Mouse (Mus musculus): ENCODE data around the gene Amhr2. TPM values are rescaled to one million over a fixed set of nuclear protein-coding genes. Genes with fewer than 3 reads are reported as not detected.

Gene Amhr2
- total RNA-seq (2015) = 0.07 TPM in 1 of 2 replicates, not detected in the other
- not detected in 2 replicates for total RNA-seq (2017)

DNA sequence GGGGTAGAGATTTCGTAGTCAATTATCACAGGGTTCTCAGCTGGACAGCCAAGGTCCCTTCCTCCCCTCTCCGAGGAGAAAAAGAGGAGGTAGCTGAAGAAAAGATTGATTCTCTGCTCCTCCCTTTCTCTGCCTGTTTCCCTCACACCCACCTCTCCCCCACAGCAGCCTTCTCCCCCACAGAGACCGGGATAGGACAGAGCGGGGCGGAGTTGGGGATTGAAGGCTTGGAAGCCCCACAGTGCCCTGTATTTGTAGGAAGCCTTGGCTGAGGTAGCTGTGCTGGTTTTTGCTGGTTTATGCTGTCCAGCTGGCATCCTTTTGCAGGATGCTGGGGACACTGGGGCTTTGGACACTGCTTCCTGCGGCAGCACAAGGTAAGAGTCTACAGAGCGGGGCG is at the start of gene Amhr2:
Gene Amhr2, plus strand, starts transcription at position 222 of the 400 bp plus-strand sequence.
- no peak for ATAC-seq (replicated peaks; ENCODE audit: poor library complexity)

DNA sequence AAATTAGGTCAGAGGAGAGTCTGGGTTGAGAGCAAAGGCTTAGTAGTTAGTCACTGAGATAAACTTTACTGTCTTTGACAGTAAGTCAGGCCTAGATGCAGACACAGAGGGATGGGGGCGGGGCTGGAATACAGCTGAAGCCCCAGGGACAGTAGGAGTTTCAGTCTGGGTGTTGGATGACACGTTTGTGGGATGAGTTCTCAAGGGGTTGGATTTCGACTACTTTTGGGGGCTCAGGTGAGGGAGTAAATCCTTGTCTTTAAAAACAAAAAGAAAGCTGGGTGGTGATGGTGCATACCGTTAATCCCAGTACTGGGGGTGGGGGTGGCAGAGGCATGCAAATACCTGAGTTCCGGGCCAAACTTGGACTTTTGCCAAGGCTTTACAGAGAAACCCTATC is 46.5 kb upstream of the Amhr2 start:
- ATAC-seq (replicated peaks; ENCODE audit: poor library complexity) = no peak

DNA sequence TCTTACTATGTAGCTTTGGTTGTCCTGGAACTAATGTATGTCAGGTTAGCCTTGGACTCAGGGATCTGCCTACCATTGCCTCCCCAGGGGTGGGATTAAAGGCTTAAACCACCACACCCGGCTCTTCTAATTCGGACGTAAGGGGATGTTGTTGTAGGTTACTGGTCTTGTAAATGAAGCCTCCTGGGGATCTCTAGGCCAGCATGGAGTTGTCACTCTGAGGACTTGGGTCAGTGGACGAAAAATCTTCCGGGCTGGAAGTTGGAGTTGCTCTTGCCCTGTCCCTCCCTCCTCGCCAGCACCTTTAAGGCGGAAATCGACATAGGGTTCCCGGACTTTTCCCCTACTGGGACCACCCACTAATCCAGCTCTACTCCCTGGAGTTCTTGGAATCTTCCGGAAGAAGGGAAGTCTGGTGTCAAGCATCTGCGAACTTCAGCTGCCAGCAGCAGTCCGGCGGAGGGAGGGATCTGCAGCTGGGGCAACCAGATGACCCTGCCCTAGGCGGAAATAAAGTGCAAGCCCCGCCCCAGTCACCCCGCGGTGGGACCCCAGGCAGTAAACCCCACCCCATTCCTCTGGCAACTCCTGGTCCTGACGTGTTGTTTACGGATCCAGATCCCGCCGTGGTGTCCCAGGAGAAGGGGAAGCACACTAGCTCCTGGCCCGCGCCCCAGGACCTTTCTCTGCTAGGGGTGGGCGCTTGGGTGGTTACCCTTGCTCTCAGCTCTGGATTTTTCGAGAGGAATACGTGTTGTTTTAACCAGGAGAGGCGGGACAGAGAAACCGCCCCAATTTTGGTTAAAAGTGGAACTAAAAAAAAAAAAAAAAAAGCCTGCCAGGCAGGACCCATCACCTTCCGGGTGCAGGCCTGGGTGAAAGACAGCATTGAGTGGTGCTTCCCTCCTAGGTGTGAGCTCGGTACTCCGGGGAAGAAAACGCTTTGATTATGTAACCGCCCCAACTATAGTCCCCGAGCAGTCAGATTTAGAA is 45.6 kb upstream of the Amhr2 start:
- ATAC-seq (replicated peaks; ENCODE audit: poor library complexity) = peak; percentile 84

DNA sequence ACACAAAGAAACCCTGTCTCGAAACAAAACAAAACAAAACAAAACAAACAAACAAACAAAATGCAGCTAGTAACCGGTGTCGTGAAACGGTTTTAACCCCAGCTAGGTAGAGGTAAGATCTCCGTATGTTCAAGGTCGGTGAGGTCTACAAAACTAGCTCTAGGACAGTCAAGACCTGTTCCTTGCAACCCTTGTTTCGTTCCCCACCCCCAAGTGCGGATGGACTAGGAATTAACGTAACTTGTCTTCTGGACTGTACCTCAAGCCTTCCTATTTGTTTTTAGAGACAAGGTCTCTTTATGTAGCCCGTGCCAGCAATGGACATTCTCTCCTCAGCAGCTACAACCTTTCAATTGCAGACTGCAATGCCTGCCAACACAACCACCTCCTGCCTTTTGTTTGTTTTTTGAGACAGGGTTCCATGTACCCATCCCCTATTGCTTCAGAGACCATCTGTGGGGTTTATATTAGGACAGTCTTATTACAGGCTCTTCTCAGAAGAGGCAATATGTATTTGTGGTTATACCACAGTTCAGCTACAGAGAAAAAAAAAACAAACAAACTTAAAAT is 44.6 kb upstream of the Amhr2 start:
- no peak for ATAC-seq (replicated peaks; ENCODE audit: poor library complexity)

DNA sequence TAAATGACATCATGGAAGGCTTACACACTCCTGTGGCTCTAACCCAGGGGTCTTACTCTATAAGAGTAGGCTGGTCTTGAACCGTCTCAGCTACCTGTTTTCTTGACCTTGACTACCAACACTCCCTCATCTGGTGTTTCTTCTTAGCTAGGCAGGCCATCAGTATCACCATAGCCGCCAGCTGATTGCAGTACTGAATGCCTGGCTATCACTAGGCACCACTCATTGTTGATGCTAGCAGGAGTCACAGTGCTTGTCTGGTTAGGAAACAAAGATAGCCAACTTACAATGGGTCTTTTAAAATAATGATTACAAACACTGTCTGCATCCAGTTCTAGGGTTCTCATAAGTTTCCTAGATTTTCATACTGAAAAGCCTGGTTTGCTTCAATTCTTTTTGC is 43.9 kb upstream of the Amhr2 start:
- ATAC-seq (replicated peaks; ENCODE audit: poor library complexity) = no peak; the same call in 1 of the 2 replicates

DNA sequence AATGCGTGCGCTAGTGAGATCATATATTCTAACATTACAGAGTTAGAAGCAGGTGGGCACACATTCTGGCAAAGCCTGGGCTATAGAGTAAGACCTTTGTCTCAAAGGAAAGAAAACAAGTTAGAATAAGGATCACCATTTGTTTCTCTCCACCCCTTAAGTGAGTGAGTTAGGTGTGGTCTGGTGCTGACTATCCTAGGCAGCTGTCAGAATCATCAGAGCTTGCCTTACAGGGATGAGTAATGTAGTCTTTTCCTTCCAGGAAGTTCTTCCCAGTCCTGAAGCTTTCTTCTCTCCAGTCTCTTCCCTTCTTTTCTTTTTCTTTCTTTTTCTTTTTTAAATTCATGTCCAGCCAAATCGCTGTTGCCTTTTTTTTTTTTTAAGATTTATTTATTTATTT is 43.0 kb upstream of the Amhr2 start:
- no peak for ATAC-seq (replicated peaks; ENCODE audit: poor library complexity)

DNA sequence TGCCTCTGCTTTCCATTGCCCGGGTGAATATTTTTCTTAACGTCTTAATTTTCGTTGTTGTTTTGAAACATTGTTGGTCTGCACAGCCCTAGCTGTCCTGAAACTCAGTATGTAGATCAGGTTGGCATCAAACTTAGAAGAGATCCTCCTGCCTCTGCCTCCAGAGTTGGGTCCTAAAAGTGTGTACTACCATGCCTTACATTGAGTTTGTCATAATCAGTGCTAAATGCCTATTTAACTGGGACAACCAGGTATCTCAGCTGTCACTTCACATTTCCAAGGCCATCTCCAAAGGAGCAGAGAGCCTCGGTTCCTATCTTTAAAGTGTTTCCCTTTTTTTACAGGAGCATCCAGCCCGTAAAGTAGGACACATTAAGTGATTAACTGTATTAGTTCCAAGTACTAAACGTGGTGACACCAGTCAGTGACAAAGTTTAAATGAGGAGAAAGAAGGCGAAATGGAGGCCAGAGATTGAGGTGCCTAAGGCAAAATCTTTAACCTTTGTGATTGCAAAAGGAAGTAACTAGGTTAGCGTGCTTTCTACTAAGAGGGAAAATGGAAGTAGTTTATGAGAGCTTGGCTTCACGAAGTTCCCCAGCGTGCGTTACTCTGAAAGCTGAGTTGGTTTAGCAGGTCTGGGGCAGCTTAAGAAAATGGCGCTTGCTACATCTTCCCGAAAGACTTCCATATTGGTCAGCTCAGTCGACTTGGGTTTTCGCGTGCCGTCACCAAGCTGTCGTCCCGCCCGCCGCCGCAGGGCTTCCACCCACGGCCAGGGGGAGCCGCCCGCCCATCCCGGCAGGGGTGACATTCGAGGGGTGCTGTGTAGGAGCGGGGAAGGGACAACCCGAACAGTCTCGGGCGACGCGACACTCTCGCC is 40.3 kb upstream of the Amhr2 start:
- peak; percentile 48; the same call in 1 of the 2 replicates for ATAC-seq (replicated peaks; ENCODE audit: poor library complexity)

DNA sequence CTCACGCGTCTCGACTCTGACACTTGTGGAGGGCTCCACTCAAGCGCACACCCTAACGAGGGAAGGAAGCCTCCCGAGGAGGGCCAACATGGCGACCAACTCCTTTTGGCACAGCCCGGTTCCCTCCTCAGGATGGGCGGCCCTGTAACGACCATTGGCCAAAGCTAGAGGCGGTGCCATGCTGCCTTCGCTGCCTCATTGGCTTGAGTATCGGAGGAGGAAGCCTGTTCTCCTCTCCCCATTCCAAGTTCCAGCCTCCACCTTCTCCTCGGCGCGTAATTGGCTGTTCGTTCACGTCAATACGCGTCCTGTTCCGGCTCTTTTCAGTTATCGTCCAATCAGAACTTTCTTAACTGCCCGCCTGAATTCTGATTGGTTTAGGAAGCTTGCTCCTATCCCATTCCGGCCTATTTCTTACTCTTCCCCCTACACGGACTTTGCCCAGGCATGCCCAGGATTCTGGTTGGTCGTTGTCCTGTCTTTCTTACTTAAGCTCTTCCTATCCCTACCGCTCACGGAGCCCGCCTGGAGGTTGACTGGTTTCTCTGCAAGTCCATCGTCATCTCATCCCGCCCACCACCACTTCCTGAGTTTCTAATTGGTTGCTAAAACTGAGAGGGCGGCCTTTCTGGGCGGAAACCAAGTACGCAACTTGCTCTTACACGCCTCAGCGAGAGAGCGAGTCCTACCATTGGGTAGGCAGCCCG is 39.5 kb upstream of the Amhr2 start, which contains the start of gene Sp1:
Gene Sp1, plus strand, starts transcription at position 655 of the 707 bp plus-strand sequence.
- ATAC-seq (replicated peaks; ENCODE audit: poor library complexity) = peak; percentile 72

DNA sequence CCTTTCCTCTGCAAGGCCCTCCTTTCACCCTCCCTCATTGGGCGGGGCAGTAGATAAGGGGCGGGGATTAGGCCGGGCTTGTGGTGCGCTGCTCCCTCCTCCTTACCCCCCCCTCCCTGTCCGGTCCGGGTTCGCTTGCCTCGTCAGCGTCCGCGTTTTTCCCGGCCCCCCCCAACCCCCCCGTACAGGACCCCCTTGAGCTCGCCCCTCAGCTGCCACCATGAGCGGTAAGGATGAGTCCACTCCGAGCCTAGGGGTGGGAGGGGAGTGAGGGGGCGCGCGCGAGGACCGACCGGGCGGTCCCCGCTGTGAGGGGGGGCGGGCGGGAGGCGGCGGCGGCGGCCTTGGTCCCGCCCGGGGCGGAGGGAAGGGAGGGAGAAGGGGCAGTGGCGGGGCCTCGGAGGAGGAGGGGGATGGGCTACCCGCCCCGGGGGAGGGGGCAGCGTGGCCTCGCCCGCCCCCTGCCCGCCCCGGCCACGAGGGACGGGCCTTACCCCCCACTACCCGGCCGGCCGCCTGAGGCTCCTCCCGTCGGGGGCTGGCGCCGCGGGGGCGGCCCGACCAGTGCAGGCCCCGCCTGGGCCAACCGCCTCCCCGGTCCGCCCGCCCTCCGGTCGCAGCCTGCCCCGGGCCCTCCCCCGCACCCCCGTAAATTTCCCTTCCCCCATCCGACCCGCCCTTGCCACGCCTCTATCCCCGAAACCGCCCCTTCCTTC is 38.8 kb upstream of the Amhr2 start:
- peak; percentile 19 for ATAC-seq (replicated peaks; ENCODE audit: poor library complexity)

DNA sequence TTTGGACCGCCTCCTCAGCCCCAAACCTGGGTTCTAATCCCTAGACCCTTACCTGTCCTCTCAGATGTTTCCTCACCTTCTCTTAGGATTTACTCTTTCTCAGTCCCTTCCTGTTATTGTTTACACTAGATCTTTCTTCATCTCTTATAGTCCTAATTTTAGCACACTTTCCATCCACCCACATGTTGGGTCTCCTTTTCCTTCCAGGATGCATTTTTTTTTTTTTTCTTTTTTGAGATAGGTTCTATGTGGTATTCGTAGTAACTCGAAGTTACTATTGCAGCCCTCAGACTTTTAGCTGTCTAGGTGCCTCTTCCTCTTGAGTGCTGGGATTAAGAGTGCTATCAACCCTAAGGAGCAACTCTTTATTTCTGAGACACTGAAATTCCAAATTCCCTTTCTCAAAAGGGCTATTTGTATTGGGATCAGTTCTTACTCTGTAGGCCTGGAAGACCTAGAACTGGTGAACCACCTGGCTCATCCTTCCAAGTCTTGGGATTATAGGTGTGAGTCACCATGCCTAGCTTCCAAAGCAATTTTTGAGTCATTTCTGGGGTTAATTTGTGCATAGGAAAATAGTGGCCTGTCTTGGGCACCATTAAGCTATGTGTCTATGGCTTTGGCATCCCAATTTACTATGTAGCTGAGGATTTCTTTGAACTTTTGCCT is 38.1 kb upstream of the Amhr2 start:
- ATAC-seq (replicated peaks; ENCODE audit: poor library complexity) = no peak

DNA sequence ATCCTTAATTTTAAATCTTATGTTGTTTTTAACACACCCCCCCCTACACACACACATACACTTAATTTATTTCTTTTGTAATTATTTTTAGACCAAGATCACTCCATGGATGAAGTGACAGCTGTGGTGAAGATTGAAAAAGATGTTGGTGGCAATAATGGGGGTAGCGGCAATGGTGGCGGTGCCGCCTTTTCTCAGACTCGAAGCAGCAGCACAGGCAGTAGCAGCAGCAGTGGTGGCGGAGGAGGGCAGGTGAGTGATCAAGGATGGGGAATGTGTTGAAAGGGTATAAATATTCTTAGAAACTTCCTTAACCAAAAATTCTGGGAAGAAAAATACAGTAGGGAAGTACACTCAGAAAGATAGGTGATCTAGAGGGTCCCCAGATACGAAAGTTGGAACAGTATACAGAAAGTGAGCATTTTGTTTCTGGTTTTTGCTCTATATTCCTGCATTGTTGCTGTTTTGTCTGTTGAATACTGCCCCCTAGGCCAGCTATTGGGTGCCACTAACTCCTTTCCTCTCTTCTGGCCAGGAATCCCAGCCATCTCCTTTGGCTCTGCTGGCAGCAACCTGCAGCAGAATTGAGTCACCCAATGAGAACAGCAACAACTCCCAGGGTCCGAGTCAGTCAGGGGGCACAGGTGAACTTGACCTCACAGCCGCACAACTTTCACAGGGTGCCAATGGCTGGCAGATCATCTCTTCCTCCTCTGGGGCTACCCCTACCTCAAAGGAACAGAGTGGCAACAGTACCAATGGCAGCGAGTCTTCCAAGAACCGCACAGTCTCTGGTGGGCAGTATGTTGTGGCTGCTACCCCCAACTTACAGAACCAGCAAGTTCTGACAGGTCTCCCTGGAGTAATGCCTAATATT is 37.2 kb upstream of the Amhr2 start:
- ATAC-seq (replicated peaks; ENCODE audit: poor library complexity) = no peak

DNA sequence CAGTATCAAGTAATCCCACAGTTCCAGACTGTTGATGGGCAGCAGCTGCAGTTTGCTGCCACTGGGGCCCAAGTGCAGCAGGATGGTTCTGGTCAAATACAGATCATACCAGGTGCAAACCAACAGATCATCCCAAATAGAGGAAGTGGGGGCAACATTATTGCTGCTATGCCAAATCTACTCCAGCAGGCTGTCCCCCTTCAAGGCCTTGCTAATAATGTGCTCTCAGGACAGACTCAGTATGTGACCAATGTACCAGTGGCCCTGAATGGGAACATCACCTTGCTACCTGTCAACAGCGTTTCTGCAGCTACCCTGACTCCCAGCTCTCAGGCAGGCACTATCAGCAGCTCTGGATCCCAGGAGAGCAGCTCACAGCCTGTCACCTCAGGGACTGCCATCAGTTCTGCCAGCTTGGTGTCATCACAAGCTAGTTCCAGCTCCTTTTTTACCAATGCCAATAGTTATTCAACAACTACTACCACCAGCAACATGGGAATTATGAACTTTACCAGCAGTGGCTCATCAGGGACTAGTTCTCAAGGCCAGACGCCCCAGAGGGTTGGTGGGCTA is 36.5 kb upstream of the Amhr2 start:
- ATAC-seq (replicated peaks; ENCODE audit: poor library complexity) = no peak

DNA sequence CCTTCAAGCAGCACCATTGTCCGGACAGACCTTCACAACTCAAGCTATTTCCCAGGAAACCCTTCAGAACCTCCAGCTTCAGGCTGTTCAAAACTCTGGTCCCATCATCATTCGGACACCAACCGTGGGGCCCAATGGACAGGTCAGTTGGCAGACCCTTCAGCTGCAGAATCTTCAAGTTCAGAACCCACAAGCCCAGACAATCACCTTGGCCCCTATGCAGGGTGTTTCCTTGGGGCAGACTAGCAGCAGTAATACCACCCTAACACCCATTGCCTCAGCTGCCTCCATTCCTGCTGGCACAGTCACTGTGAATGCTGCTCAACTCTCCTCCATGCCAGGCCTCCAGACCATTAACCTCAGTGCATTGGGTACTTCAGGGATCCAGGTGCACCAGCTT is 35.9 kb upstream of the Amhr2 start:
- no peak for ATAC-seq (replicated peaks; ENCODE audit: poor library complexity)

DNA sequence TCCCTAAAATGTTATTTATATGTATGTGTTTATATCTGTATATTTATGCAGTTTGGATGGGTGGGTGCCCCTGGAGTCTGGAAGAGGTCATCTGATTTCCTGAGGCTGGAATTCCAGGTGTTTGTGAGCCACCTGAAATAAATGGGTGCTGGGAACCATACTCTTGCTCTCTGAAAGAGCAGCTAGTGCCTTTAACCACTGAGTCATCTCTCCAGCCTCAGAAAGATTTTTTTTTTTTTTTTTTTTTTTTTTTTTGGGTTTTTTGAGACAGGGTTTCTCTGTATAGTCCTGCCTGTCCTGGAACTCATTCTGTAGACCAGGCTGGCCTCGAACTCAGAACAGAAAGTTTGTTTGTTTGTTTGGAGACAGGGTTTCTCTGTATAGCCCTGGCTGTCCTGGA is 34.1 kb upstream of the Amhr2 start:
- ATAC-seq (replicated peaks; ENCODE audit: poor library complexity) = no peak

DNA sequence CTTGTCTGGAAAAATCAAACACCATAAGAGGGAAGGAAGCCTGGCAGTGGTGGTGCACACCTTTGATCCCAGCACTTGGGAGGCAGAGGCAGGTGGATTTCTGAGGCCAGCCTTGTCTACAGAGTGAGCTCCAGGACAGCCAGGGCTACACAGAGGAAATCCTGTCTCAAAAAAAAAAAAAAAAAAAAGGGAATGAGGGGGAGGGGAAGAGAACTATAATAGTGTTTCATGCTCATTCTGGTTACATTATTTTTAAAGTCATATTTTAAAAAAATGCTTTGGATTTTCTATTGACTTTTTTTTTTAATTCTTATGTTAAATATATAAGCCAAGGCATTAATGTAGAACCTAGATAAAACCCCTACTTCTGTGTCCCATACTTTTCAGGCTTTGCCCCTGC is 31.5 kb upstream of the Amhr2 start:
- ATAC-seq (replicated peaks; ENCODE audit: poor library complexity) = no peak

DNA sequence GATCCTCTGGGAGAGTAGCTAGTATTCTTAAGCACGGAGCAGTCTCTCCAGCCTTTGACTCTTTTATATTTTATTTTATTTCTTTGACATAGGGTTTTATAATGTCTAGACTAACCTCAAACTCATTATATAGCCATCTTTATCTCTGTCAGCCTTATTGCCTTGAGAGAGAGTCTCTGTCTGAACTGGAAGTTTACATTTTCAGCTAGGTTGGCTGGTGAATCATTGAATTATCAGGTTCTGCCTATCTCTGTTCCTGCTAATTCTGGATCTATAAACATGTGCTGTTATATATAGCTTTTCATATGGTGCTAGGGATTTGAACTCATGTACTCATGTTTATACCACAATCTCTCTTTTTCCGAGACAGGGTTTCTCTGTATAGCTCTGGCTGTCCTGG is 27.6 kb upstream of the Amhr2 start:
- no peak for ATAC-seq (replicated peaks; ENCODE audit: poor library complexity)

DNA sequence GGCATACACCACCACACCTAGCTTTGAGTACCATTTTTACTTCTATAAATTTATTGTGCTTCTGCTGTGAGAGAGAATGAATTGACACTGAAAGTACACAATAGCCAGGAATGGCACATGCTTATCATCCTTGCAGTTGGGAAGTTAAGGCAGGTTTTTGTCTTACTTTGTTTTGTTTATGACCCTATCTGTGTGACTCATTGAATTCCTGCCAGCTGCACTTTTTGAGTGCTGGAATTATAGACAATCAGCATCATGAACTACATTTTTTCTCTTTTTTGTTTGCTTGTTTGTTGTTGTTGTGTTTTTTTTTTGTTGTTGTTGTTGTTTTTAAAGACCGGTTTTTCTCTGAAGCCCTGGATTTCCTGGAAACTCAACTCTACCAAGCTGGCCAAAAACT is 24.2 kb upstream of the Amhr2 start:
- ATAC-seq (replicated peaks; ENCODE audit: poor library complexity) = no peak

DNA sequence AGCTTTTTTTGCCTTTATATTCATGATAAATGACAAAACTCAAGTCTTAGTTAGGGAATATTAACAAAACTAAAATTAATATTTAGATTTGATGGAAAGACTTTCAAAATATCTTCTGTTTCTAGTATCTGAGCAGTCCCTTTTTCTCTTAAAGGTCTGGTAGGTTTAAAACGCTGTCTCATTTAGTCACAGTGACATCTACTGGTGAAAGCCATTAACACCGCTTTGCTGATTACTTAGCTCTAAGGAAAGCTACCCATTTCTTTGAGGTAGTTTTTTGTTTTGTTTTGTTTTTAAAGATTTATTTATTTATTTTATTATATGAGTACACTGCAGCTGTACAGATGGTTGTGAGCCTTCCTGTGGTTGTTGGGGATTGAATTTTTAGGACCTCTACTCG is 23.7 kb upstream of the Amhr2 start:
- ATAC-seq (replicated peaks; ENCODE audit: poor library complexity) = peak; percentile 88

Measured in megakaryocyte progenitor cell, adult 5-6 weeks (primary cell).